Mouse (Mus musculus) layer of hippocampus, adult 6 months (tissue): ENCODE measurements around the gene Zcchc12. TPM values are rescaled to one million over a fixed set of nuclear protein-coding genes. Genes with fewer than 3 reads are reported as not detected.

Source experiments
- long read RNA-seq, 2 experiments: library from polyadenylated mRNA; unstranded; transcript quantifications; one replicate each; pipeline ENCODE4 v2.0.0; 2019 to 2020
- polyA plus RNA-seq: library from polyadenylated mRNA; unstranded; fragments of <200 nt; fragmentation: Nextera tagmentation; gene quantifications from 2 replicates; pipeline ENCODE4 v1.2.3, GENCODE M21; 2021

Zcchc12 gene
- 96.3 and 104 TPM in 2 replicates for polyA plus RNA-seq
- long read RNA-seq, experiment 1, transcript Zcchc12-204 (5 exons, 2,181 nt): minor isoform, 29 of 231 reads
- long read RNA-seq, experiment 1, transcript Zcchc12-202 (4 exons, 2,197 nt): minor isoform, 8 of 231 reads
- long read RNA-seq, experiment 1, transcript Zcchc12-201 (4 exons, 2,089 nt): major isoform, 31 of 231 reads
- long read RNA-seq, experiment 1, partial matches to known transcripts: 47 of 231 reads
- long read RNA-seq, experiment 1, other reads (novel, unspliced or antisense): 116 of 231 reads
- long read RNA-seq, experiment 2, transcript Zcchc12-204 (5 exons, 2,181 nt): major isoform, 131 of 992 reads
- long read RNA-seq, experiment 2, transcript Zcchc12-201 (4 exons, 2,089 nt): minor isoform, 120 of 992 reads
- long read RNA-seq, experiment 2, transcript Zcchc12-202 (4 exons, 2,197 nt): minor isoform, 51 of 992 reads
- long read RNA-seq, experiment 2, partial matches to known transcripts: 80 of 992 reads
- long read RNA-seq, experiment 2, other reads (novel, unspliced or antisense): 610 of 992 reads

DNA sequence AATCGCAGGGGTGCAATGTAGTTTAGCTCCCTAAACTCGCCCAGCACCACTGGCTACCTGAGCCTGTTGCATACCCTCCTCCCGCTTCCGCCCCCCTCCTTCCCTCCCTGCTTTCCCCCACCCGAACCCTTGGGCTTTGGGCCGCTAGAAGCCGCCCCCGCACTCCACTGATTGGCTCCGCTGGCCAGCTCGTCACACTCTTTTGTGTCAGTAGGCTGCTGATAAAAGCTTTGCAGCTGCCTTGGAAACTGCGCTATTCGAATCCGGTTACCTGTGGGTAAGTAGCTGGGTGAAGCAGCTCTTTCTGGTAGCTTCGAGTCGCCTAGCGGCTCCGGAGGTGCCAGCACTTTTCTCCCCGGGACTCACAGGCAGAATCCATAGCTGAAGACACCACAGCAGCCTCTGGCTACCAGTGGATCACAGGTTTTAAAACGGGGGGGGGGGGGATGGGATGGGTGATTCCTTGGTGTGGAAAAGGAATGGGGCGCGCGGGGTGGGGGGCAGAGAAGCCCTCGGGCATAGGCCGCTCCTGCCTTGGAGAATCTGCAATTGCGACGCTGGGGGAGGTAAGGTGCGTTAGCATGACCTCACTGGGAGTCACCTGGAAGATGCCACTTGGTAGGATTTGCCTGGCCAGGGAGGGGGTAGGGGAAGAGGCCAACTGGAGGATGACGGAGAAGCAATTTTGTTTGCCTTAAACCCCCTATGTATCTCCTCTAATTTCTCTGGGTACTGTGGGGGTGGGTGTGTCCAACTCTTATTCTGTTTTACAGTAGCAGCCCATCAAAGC lies at the start of gene Zcchc12:
Gene Zcchc12 (plus strand): TSS at position 169 of the 790 bp plus-strand sequence.

Other genes starting within 250 kb of the Zcchc12 start
- 3.8 and 4.2 TPM in 2 replicates for gene Il13ra1, start 83.8 kb upstream of the Zcchc12 start, polyA plus RNA-seq
- gene Lonrf3, start 132.4 kb downstream of the Zcchc12 start, polyA plus RNA-seq: 0.89 and 1.4 TPM in 2 replicates
- not detected in 2 replicates for gene Gm6268, start 205.4 kb downstream of the Zcchc12 start, polyA plus RNA-seq